Mouse (Mus musculus): Measurements from ENCODE around the gene Zfp445.

DNA sequence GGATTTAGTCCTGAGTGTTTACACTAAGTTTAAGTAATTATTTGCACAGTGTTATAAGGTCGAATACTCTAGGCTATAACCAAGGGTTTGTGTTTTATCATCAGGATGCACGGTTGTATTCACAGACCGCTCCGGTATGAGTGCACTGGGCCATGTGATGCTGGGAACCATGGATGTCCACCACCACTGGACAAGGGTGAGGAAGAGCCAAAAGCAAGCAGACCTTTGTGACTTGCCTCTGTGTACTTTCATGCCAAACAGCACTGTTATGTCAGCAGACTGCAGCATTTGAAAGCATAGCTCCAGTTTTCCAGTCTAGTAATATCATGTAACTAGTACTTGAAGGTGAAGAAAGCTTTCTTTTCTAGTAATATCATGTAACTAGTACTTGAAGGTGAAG is 39.1 kb downstream of the Zfp445 start:
- TF ChIP-seq FLI1 (IDR thresholded peaks at IDR 0.05; ENCODE audit: low read length) (no peak), GATA1 (IDR thresholded peaks at IDR 0.05; ENCODE audit: borderline replicate concordance, low read length) (no peak)

Measured in megakaryocyte, embryonic 14.5 days (primary cell).